Mouse (Mus musculus) T-helper 17 cell (primary cell): ENCODE results near the gene Ear6.
"Not testable (repeated sequence)": the region's sequence is repeated elsewhere in the genome, so short reads cannot be mapped to it uniquely, and the experiment has no call there.

Experiments
- in situ Hi-C, 2 experiments: fragments of 300-600 bp; cut with MboI, MseI; formaldehyde crosslinking; loops; 1 replicate in 1 of 2; 2 replicates in 1 of 2; pipeline ENCODE4 v1.15.1; 2025; ENCODE audit warnings: high pct_unique_total_duplicates in 2 of 2

Gene Ear6

GRCm38 (mm10) chr14:51853399-51853798, at the start of gene Ear6:
Gene Ear6, plus strand, starts transcription at chr14:51853699.
- in situ Hi-C loops, result no loop called here

- in situ Hi-C loops, result no loop called here
Observed at GRCm38 (mm10) chr14:51826625-51827024, 26.9 kb upstream of the Ear6 start.

GRCm38 (mm10) chr14:51827842-51828241, 25.7 kb upstream of the Ear6 start:
- in situ Hi-C loops, result not testable (repeated sequence)

- in situ Hi-C loops, result no loop called here
Observed at GRCm38 (mm10) chr14:51829188-51829587, 24.3 kb upstream of the Ear6 start.

- in situ Hi-C loops, result not testable (repeated sequence)
Observed at GRCm38 (mm10) chr14:51838480-51838879, 15.0 kb upstream of the Ear6 start.

- in situ Hi-C loops, result loop anchor here in 1 of 2 experiments (5.0 kb wide), 1 partner anchor 70 kb away; the partner anchor contains the start of gene Ang4
Observed at GRCm38 (mm10) chr14:51842250-51842649, 11.2 kb upstream of the Ear6 start.

- in situ Hi-C loops, result loop anchor here in 1 of 2 experiments (5.0 kb wide), 1 partner anchor 70 kb away; the partner anchor contains the start of gene Ang4
Observed at GRCm38 (mm10) chr14:51842781-51843180, 10.7 kb upstream of the Ear6 start.

GRCm38 (mm10) chr14:51843882-51844281, 9.6 kb upstream of the Ear6 start:
- in situ Hi-C loops, result loop anchor here in 1 of 2 experiments (5.0 kb wide), 1 partner anchor 72 kb away; the partner anchor contains the start of gene Ang4

- in situ Hi-C loops, result no loop called here
Observed at GRCm38 (mm10) chr14:51846566-51846965, 6.9 kb upstream of the Ear6 start.

- in situ Hi-C loops, result not testable (repeated sequence)
Observed at GRCm38 (mm10) chr14:51851006-51851405, 2.5 kb upstream of the Ear6 start.

GRCm38 (mm10) chr14:51855280-51855679, 1.8 kb downstream of the Ear6 start:
- in situ Hi-C loops, result loop anchor here in 1 of 2 experiments (5.0 kb wide), 1 partner anchor 73 kb away; no protein-coding TSS in a partner anchor

GRCm38 (mm10) chr14:51863603-51864002, 10.1 kb downstream of the Ear6 start:
- in situ Hi-C loops, result loop anchor here in 1 of 2 experiments (5.0 to 10.0 kb wide), 2 partner anchors 71 to 759 kb away; no protein-coding TSS in a partner anchor

GRCm38 (mm10) chr14:51870756-51871155, 17.3 kb downstream of the Ear6 start:
- in situ Hi-C loops, result no loop called here

GRCm38 (mm10) chr14:51871741-51872140, 18.2 kb downstream of the Ear6 start:
- in situ Hi-C loops, result no loop called here

- in situ Hi-C loops, result no loop called here
Observed at GRCm38 (mm10) chr14:51877517-51877916, 24.0 kb downstream of the Ear6 start.

- in situ Hi-C loops, result no loop called here
Observed at GRCm38 (mm10) chr14:51883527-51884030, 30.1 kb downstream of the Ear6 start.

GRCm38 (mm10) chr14:51884031-51884544, 30.6 kb downstream of the Ear6 start:
- in situ Hi-C loops, result no loop called here

- in situ Hi-C loops, result no loop called here
Observed at GRCm38 (mm10) chr14:51884598-51885331, 31.3 kb downstream of the Ear6 start, which contains the start of gene Mettl17. Gene Mettl17, plus strand, starts transcription at chr14:51884842.

- in situ Hi-C loops, result no loop called here
Observed at GRCm38 (mm10) chr14:51886051-51886450, 32.6 kb downstream of the Ear6 start.

- in situ Hi-C loops, result no loop called here
Observed at GRCm38 (mm10) chr14:51889833-51890232, 36.3 kb downstream of the Ear6 start.

GRCm38 (mm10) chr14:51892191-51892939, 38.9 kb downstream of the Ear6 start, which contains the start of gene Slc39a2:
Gene Slc39a2, plus strand, starts transcription at chr14:51892889.
- in situ Hi-C loops, result no loop called here
